Mouse (Mus musculus) limb, embryonic 10.5 days (tissue): ENCODE results near the gene Fam160a1. TPM values are rescaled to one million over a fixed set of nuclear protein-coding genes. Genes with fewer than 3 reads are reported as not detected.

Experiments used
- DNase-seq: peaks from one replicate; pipeline ENCODE4 v3.0.0-alpha.2; 2017; ENCODE audit warnings: low spot score
- H3K27ac ChIP-seq: fragments of 300-500 bp; sonication (generic); 2 replicates; pipeline ENCODE4 v1.5.1; 2016; ENCODE audit warnings: mild to moderate bottlenecking
- H3K27me3 ChIP-seq: fragments of 300-500 bp; sonication (generic); 2 replicates; pipeline ENCODE4 v1.6.1; 2016; ENCODE audit warnings: low read depth, mild to moderate bottlenecking; ENCODE audit not compliant: poor library complexity, severe bottlenecking
- H3K36me3 ChIP-seq: fragments of 300-500 bp; sonication (generic); 2 replicates; pipeline ENCODE4 v1.6.1; 2016; ENCODE audit warnings: mild to moderate bottlenecking, moderate library complexity
- H3K4me1 ChIP-seq: fragments of 300-500 bp; sonication (generic); 2 replicates; pipeline ENCODE4 v1.6.1; 2016
- H3K4me3 ChIP-seq: fragments of 300-500 bp; sonication (generic); 2 replicates; pipeline ENCODE4 v1.5.1; 2016; ENCODE audit warnings: mild to moderate bottlenecking, moderate library complexity
- H3K9me3 ChIP-seq: fragments of 300-500 bp; sonication (generic); replicated peaks from 2 replicates; pipeline ENCODE4 v1.6.1; 2016; ENCODE audit warnings: mild to moderate bottlenecking
- WGBS: fragments of 180-500 bp; shearing (Covaris S2); methylation state at CpG from one replicate; pipeline ENCODE4 v1.1.7; 2016; 5-methylcytosine and 5-hydroxymethylcytosine counted together
- polyA plus RNA-seq: library from polyadenylated mRNA; unstranded; fragments of >200 nt; fragmentation: Nextera tagmentation; extraction: Ambion mirVana; gene quantifications from 2 replicates; pipeline ENCODE4 v1.2.1, GENCODE M21; 2016

The Fam160a1 gene
- polyA plus RNA-seq, 1 experiment from 2014 or later: 1.5 TPM

- Histone ChIP-seq H3K4me3 (no peak overlapping the region), H3K27me3 (no peaks in the 10 kb centered on the region), H3K27ac (no peak overlapping the region), H3K9me3 (no peaks in the 10 kb centered on the region), H3K4me1 (peaks cover 8% of the 10 kb centered on the region; the same call in 1 of the 2 replicates), H3K36me3 (0 out of 2 replicates have a peak, but pooled peaks cover 2% of the 10 kb centered on the region)
- DNase-seq: no peak
- 92% methylated on average over 7 of the region's 7 CpGs for WGBS
Measured at GRCm38 (mm10) chr3:85659681-85660080, 157.4 kb downstream of the Fam160a1 start.

DNA sequence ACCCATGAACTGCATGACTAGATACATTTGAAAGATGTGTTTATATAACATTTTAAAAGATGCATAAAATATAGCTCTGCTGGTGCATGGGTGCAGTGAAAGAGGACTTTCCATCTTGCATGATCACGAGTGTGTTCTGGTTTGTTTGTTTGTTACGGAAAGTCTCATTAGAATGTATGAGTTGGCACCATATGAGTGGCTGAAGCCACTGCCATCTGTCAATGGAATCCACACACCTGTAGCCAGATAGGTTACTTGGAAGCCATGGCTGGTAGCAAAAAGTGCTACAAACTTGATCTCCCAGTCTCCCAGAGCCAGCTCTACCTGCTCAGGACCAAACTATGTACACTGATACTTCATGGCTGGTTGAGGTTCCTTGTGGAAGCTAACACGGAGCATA is 161.6 kb downstream of the Fam160a1 start:
- Histone ChIP-seq H3K9me3 (no peaks in the 10 kb centered on the region), H3K36me3 (0 out of 2 replicates have a peak, but pooled peaks cover 8% of the 10 kb centered on the region), H3K27ac (no peak overlapping the region), H3K27me3 (no peaks in the 10 kb centered on the region), H3K4me1 (peaks cover 8% of the 10 kb centered on the region; the same call in 1 of the 2 replicates), H3K4me3 (no peak overlapping the region)
- 95% methylated on average over 3 of the region's 3 CpGs for WGBS
- no peak for DNase-seq

- 0 out of 2 replicates have a peak, but pooled peaks cover 8% of the 10 kb centered on the region for H3K36me3 ChIP-seq
- no peak overlapping the region for H3K4me3 ChIP-seq
- H3K27ac ChIP-seq: no peak overlapping the region
- 87% methylated on average over 4 of the region's 4 CpGs for WGBS
- H3K9me3 ChIP-seq: no peaks in the 10 kb centered on the region
- no peaks in the 10 kb centered on the region for H3K27me3 ChIP-seq
- peaks cover 8% of the 10 kb centered on the region; the same call in 1 of the 2 replicates for H3K4me1 ChIP-seq
- DNase-seq: no peak
Measured at GRCm38 (mm10) chr3:85652727-85653665, 164.1 kb downstream of the Fam160a1 start.

DNA sequence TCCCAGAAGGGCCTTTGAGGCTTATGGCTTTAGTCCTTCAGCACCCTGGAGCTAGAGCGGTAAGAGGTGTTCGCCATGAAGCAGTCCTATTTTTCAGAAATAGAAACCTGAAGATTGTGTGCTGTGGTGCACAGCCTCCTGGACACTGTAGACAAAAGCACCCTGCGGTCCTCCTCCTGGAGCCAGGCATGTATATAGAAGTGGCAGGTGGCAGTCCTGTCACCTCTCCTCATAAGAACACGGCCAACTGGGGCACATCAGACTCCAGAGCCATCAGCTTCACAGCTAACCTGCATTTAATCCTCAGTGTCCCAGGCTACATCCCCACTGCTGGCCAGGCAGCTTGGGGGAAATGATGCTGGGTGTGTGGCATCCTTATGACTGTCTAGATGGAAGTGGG is 167.9 kb downstream of the Fam160a1 start:
- Histone ChIP-seq H3K27ac (no peak overlapping the region), H3K4me1 (no peaks in the 10 kb centered on the region), H3K9me3 (no peaks in the 10 kb centered on the region), H3K36me3 (0 out of 2 replicates have a peak, but pooled peaks cover 5% of the 10 kb centered on the region), H3K4me3 (no peak overlapping the region), H3K27me3 (no peaks in the 10 kb centered on the region)
- no peak for DNase-seq
- 94% methylated on average over 4 of the region's 4 CpGs for WGBS

DNA sequence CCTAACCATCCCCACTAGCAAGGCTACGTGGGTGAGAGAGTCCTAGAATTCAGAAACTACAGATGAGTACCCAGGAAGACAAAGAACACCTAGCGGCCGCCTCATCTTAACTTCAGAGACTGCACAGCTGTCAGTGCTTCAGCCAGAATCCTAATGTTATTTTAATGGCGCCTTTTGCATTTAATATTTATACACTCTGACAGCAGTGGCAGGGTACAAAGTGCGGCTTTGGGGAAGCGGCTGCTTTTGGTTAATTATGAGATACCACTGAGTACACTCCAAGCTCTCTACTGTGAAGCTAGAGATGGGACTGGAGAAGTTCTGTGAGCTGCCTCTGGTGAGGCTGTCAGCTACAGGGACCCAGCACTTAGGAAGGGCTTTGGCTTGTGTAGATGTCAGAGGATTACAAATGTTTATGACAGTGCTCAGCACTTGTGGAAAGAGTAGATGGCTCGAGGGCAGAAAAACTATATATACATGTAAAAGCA is 171.5 kb downstream of the Fam160a1 start:
- H3K9me3 ChIP-seq: no peaks in the 10 kb centered on the region
- H3K27ac ChIP-seq: no peak overlapping the region
- no peaks in the 10 kb centered on the region for H3K4me1 ChIP-seq
- no peak overlapping the region for H3K4me3 ChIP-seq
- H3K27me3 ChIP-seq: no peaks in the 10 kb centered on the region
- no peak for DNase-seq
- 90% methylated on average over 7 of the region's 7 CpGs for WGBS
- no peaks in the 10 kb centered on the region for H3K36me3 ChIP-seq

- WGBS: 94% methylated on average over 3 of the region's 3 CpGs
- H3K4me1 ChIP-seq: no peaks in the 10 kb centered on the region
- no peak for DNase-seq
- no peaks in the 10 kb centered on the region for H3K36me3 ChIP-seq
- H3K27me3 ChIP-seq: no peaks in the 10 kb centered on the region
- H3K27ac ChIP-seq: no peak overlapping the region
- no peak overlapping the region for H3K4me3 ChIP-seq
- no peaks in the 10 kb centered on the region for H3K9me3 ChIP-seq
Measured at GRCm38 (mm10) chr3:85644814-85645213, 172.3 kb downstream of the Fam160a1 start.

DNA sequence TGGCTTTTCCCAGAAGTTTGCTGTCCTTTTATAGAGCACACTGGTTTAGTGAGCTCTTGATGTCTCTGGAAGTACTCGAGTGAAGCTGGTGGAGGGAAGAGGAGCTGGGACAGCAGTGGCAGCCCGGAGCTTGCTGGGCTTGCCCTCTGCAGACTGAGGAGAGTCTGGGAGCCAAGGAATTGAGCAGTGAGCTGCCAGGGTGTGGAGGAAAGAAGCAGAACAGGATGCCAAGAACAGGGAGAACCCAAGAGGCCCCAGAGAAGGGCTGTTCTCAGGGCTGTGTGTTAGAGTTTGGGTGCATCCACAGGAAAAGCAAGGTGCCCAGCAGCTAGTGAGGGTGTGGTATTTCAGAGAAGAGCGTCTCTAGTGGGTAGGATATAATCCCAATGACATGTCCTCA is 175.3 kb downstream of the Fam160a1 start:
- no peak for DNase-seq
- no peak overlapping the region for H3K27ac ChIP-seq
- no peaks in the 10 kb centered on the region for H3K36me3 ChIP-seq
- H3K9me3 ChIP-seq: no peaks in the 10 kb centered on the region
- WGBS: 86% methylated on average over 3 of the region's 3 CpGs
- H3K4me1 ChIP-seq: no peaks in the 10 kb centered on the region
- no peaks in the 10 kb centered on the region for H3K27me3 ChIP-seq
- no peak overlapping the region for H3K4me3 ChIP-seq

DNA sequence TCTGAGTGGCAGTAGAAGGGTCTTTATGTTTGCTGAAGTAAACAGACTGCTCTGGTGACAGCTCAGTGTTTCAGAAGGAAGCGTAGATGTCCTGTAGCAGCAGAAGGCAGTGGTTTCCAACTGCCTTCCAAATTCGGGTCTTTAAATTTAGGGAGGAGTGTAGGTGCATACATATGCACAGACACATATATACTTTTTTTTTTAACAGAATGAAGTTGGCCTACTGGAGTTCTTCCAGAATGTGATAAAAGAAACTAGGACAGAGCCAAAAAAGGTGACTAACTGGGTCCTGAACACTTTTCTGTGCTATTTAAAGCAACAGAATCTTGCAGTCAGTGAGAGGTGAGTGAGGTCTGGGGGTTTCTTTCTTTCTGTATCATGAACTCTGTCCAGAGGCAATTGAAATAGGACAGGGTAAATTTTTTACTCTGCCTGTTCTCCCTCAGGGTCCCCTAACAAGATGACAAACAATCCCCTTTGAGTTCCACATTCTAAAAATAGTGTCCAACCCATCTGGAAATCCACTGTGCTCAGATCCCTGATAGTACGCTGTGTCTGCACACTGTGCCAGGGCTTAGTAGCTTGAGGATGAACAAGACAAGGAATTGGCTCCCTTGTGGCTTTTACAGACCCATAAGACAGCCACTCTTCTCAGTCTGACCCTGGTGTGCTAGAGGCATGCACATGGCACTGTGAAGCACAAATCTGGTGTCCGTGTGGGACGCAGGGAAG is 180.2 kb downstream of the Fam160a1 start:
- Histone ChIP-seq H3K27me3 (no peaks in the 10 kb centered on the region), H3K27ac (no peak overlapping the region), H3K4me3 (no peak overlapping the region), H3K9me3 (no peaks in the 10 kb centered on the region), H3K4me1 (no peaks in the 10 kb centered on the region), H3K36me3 (no peaks in the 10 kb centered on the region)
- 90% methylated on average over 5 of the region's 5 CpGs for WGBS
- no peak for DNase-seq

GRCm38 (mm10) chr3:85635591-85635990 is 181.5 kb downstream of the Fam160a1 start:
- H3K27me3 ChIP-seq: no peaks in the 10 kb centered on the region
- H3K27ac ChIP-seq: no peak overlapping the region
- 100% methylated on average over 2 of the region's 2 CpGs for WGBS
- H3K4me1 ChIP-seq: no peaks in the 10 kb centered on the region
- DNase-seq: no peak
- no peaks in the 10 kb centered on the region for H3K36me3 ChIP-seq
- no peaks in the 10 kb centered on the region for H3K9me3 ChIP-seq
- H3K4me3 ChIP-seq: no peak overlapping the region

GRCm38 (mm10) chr3:85635126-85635419 is 182.0 kb downstream of the Fam160a1 start:
- no peaks in the 10 kb centered on the region for H3K4me1 ChIP-seq
- 80% methylated on average over 2 of the region's 2 CpGs for WGBS
- H3K36me3 ChIP-seq: no peaks in the 10 kb centered on the region
- no peak for DNase-seq
- no peaks in the 10 kb centered on the region for H3K9me3 ChIP-seq
- H3K27ac ChIP-seq: no peak overlapping the region
- H3K27me3 ChIP-seq: no peaks in the 10 kb centered on the region
- no peak overlapping the region for H3K4me3 ChIP-seq

- H3K27ac ChIP-seq: no peak overlapping the region
- no peak for DNase-seq
Measured at GRCm38 (mm10) chr3:85634389-85635125, 182.5 kb downstream of the Fam160a1 start.

DNA sequence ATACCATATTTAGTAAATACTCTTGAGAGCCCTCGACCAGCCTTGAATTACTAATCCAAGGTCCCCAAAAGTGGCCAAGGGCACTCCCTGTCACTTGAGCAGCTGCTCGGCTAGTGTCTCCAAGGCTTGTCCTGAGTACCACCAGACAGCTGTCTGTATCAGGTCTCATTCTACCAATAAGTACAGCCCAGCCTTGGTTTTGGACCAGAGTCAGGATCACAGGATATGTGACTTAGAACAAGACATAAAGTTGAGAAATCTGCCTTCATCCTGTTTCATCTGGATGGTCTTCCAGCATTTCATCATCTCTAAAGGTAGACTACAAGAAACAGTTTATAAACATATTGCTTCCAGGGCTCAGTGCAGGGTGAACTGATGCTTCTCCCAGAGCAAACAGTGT is 183.4 kb downstream of the Fam160a1 start:
- no peak overlapping the region for H3K27ac ChIP-seq
- DNase-seq: no peak
- 94% methylated on average over 2 of the region's 2 CpGs for WGBS
- no peaks in the 10 kb centered on the region for H3K27me3 ChIP-seq
- H3K4me3 ChIP-seq: no peak overlapping the region
- H3K4me1 ChIP-seq: no peaks in the 10 kb centered on the region
- H3K36me3 ChIP-seq: peaks cover 4% of the 10 kb centered on the region; the same call in 1 of the 2 replicates
- H3K9me3 ChIP-seq: no peaks in the 10 kb centered on the region

More at GRCm38 (mm10) chr3:85634389-85635125, 182.5 kb downstream of the Fam160a1 start:
- Histone ChIP-seq H3K36me3 (no peaks in the 10 kb centered on the region), H3K4me1 (no peaks in the 10 kb centered on the region), H3K9me3 (no peaks in the 10 kb centered on the region), H3K27me3 (no peaks in the 10 kb centered on the region), H3K4me3 (no peak overlapping the region)
- WGBS: 92% methylated on average over 8 of the region's 8 CpGs
